Mouse (Mus musculus) myocyte (in vitro differentiated cells): ENCODE data around the gene Gpx5.

ENCODE experiments used
- CEBPB ChIP-seq: IDR thresholded peaks from 2 replicates; pipeline ENCODE4 v1.6.1; 2011; ENCODE audit warnings: mild to moderate bottlenecking, moderate library complexity; ENCODE audit not compliant: poor library complexity, insufficient read depth, severe bottlenecking
- E2F4 ChIP-seq: IDR thresholded peaks from one replicate; pipeline ENCODE4 v1.6.1; 2011; ENCODE audit warnings: mild to moderate bottlenecking, control low read depth, moderate library complexity; ENCODE audit not compliant: insufficient read depth
- MAX ChIP-seq: IDR thresholded peaks from one replicate; pipeline ENCODE4 v1.6.1; 2011; ENCODE audit warnings: low read depth, mild to moderate bottlenecking, control low read depth
- MYOD1 ChIP-seq, 3 experiments: IDR thresholded peaks; one replicate each; pipeline ENCODE4 v1.6.1; 2011; ENCODE audit warnings: control low read depth in 2 of 3, low read depth in 2 of 3, mild to moderate bottlenecking in 2 of 3, moderate library complexity in 1 of 3; ENCODE audit not compliant: insufficient read length in 2 of 3, control insufficient read depth in 1 of 3
- MYOG ChIP-seq, 3 experiments: IDR thresholded peaks; one replicate each; pipeline ENCODE4 v1.6.1; 2011; ENCODE audit warnings: control low read depth in 2 of 3, low read depth in 2 of 3, mild to moderate bottlenecking in 2 of 3; ENCODE audit not compliant: insufficient read length in 2 of 3, control insufficient read depth in 1 of 3, insufficient read depth in 1 of 3
- POLR2A ChIP-seq: IDR thresholded peaks from one replicate; pipeline ENCODE4 v1.6.1; 2011; ENCODE audit warnings: low read depth, mild to moderate bottlenecking, control low read depth, moderate library complexity; ENCODE audit not compliant: insufficient read length
- POLR2AphosphoS2 ChIP-seq: IDR thresholded peaks from one replicate; pipeline ENCODE4 v1.6.1; 2011; ENCODE audit warnings: low read depth, control low read depth; ENCODE audit not compliant: insufficient read length
- REST ChIP-seq: IDR thresholded peaks from one replicate; pipeline ENCODE4 v1.6.1; 2011; ENCODE audit warnings: mild to moderate bottlenecking, control low read depth, moderate library complexity; ENCODE audit not compliant: insufficient read depth, insufficient read length
- SRF ChIP-seq: IDR thresholded peaks from one replicate; pipeline ENCODE4 v1.6.1; 2011; ENCODE audit warnings: low read depth; ENCODE audit not compliant: control insufficient read depth, insufficient read length
- TCF12 ChIP-seq: IDR thresholded peaks from one replicate; pipeline ENCODE4 v1.6.1; 2011; ENCODE audit warnings: mild to moderate bottlenecking, control low read depth; ENCODE audit not compliant: poor library complexity, insufficient read depth, severe bottlenecking
- TCF3 ChIP-seq: IDR thresholded peaks from one replicate; pipeline ENCODE4 v1.6.1; 2011; ENCODE audit warnings: low read depth, control low read depth; ENCODE audit not compliant: insufficient read length
- USF1 ChIP-seq: IDR thresholded peaks from one replicate; pipeline ENCODE4 v1.6.1; 2011; ENCODE audit warnings: low read depth, mild to moderate bottlenecking, control low read depth, moderate library complexity

DNA sequence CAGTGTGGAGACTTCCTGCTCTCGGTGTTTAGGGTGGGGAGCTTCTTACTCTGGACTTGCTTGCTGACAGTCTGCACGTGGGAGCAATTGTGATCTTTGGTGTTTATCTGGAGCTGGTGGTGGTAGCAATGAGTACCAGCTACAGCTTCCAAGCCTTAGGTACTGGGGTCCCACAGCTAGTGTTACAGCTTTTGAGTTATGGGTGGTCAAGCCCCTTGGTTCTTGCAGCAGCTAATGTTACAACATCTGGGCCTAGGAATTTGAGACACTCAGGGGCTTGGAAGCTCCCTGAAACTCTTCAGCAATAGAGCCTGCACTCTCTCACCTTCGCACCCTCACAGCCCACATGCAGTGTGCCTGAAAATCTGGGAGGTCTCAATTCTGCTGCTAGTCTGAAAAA, 27.7 kb upstream of the Gpx5 start:
- TF ChIP-seq POLR2AphosphoS2 (no peak), MYOG (IDR thresholded peaks at IDR 0.05; ENCODE audit: control insufficient read depth in 1 of 3, insufficient read depth in 1 of 3, insufficient read length in 2 of 3, low read depth in 2 of 3) (no peak), POLR2A (no peak), USF1 (no peak), CEBPB (no peak), MAX (no peak), E2F4 (no peak), SRF (no peak), TCF12 (no peak), MYOD1 (IDR thresholded peaks at IDR 0.05; ENCODE audit: control insufficient read depth in 1 of 3, insufficient read length in 2 of 3, low read depth in 2 of 3) (no peak), REST (no peak), TCF3 (no peak)
